Mouse (Mus musculus) cerebellum, adult 11 months (tissue): Measurements from ENCODE around the gene Als2cl.
A peak's percentile ranks its signal among the peaks of the same experiment; 100 is the strongest.

Experiments used
- DNase-seq: peaks from one replicate; pipeline ENCODE4 v3.0.0; 2022

Gene Als2cl

GRCm38 (mm10) chr9:110920665-110921419 is 41.2 kb downstream of the Als2cl start:
- DNase-seq, result no peak

- DNase-seq, result peak; percentile 15
Measured at GRCm38 (mm10) chr9:110922759-110923158, 43.1 kb downstream of the Als2cl start.

- no peak for DNase-seq
Measured at GRCm38 (mm10) chr9:110931573-110931972, 51.9 kb downstream of the Als2cl start.

- no peak for DNase-seq
Measured at GRCm38 (mm10) chr9:110933850-110934437, 54.3 kb downstream of the Als2cl start.

GRCm38 (mm10) chr9:110935941-110936340 is 56.3 kb downstream of the Als2cl start:
- DNase-seq, result no peak

GRCm38 (mm10) chr9:110937506-110938490 is 58.1 kb downstream of the Als2cl start:
- DNase-seq, result no peak

- no peak for DNase-seq
Measured at GRCm38 (mm10) chr9:110944265-110944664, 64.6 kb downstream of the Als2cl start.

- DNase-seq, result no peak
Measured at GRCm38 (mm10) chr9:110945343-110945742, 65.7 kb downstream of the Als2cl start.

- no peak for DNase-seq
Measured at GRCm38 (mm10) chr9:110945926-110946325, 66.3 kb downstream of the Als2cl start, which contains the start of gene Tdgf1. Gene Tdgf1, minus strand, starts transcription at chr9:110946158.

- no peak for DNase-seq
Measured at GRCm38 (mm10) chr9:110946548-110947044, 66.9 kb downstream of the Als2cl start.

GRCm38 (mm10) chr9:110947261-110947661 is 67.6 kb downstream of the Als2cl start:
- no peak for DNase-seq

- no peak for DNase-seq
Measured at GRCm38 (mm10) chr9:110947900-110948299, 68.2 kb downstream of the Als2cl start.

- no peak for DNase-seq
Measured at GRCm38 (mm10) chr9:110948813-110949310, 69.2 kb downstream of the Als2cl start.

GRCm38 (mm10) chr9:110950109-110950508 is 70.4 kb downstream of the Als2cl start:
- DNase-seq, result no peak
